Mouse (Mus musculus) left cerebral cortex, adult 8-10 months (tissue): Measurements from ENCODE around the gene Zfp386. TPM values are rescaled to one million over a fixed set of nuclear protein-coding genes. Genes with fewer than 3 reads are reported as not detected.
A peak's percentile ranks its signal among the peaks of the same experiment; 100 is the strongest.
"Not testable (repeated sequence)": the region's sequence is repeated elsewhere in the genome, so short reads cannot be mapped to it uniquely, and the experiment has no call there.

ENCODE experiments used
- DNase-seq, 2 experiments: peaks; one replicate each; pipeline ENCODE4 v3.0.0; 2022; ENCODE audit warnings: low spot score in 2 of 2
- total RNA-seq, 4 experiments: library from RNA; stranded (reverse); gene quantifications; 2 replicates each; pipeline ENCODE4 v1.2.4; 2022

Gene Zfp386
- 10 to 100 TPM; 28.3 to 30.3 (median 29.0) TPM for total RNA-seq

GRCm38 (mm10) chr12:116047440-116048377 lies at the start of gene Zfp386:
Gene Zfp386, plus strand, starts transcription at chr12:116047724.
- peak; percentile 97 for DNase-seq

- DNase-seq = not testable (repeated sequence)
Observed at GRCm38 (mm10) chr12:115999784-116000183, 47.7 kb upstream of the Zfp386 start.

- DNase-seq = not testable (repeated sequence)
Observed at GRCm38 (mm10) chr12:116002946-116003345, 44.6 kb upstream of the Zfp386 start.

GRCm38 (mm10) chr12:116010812-116011211 lies 36.7 kb upstream of the Zfp386 start:
- no peak for DNase-seq

- DNase-seq = no peak
Observed at GRCm38 (mm10) chr12:116028095-116028494, 19.4 kb upstream of the Zfp386 start.

GRCm38 (mm10) chr12:116035346-116035745 lies 12.2 kb upstream of the Zfp386 start:
- DNase-seq = no peak

- DNase-seq = no peak
Observed at GRCm38 (mm10) chr12:116044785-116045184, 2.7 kb upstream of the Zfp386 start.

GRCm38 (mm10) chr12:116048766-116049165 lies 1.2 kb downstream of the Zfp386 start:
- DNase-seq = no peak

GRCm38 (mm10) chr12:116049236-116049635 lies 1.7 kb downstream of the Zfp386 start:
- DNase-seq = no peak

GRCm38 (mm10) chr12:116049701-116050100 lies 2.2 kb downstream of the Zfp386 start:
- DNase-seq = no peak

GRCm38 (mm10) chr12:116054342-116054741 lies 6.8 kb downstream of the Zfp386 start:
- DNase-seq = no peak

- DNase-seq = no peak
Observed at GRCm38 (mm10) chr12:116056112-116056511, 8.6 kb downstream of the Zfp386 start.

- no peak for DNase-seq
Observed at GRCm38 (mm10) chr12:116061561-116062193, 14.2 kb downstream of the Zfp386 start.

- DNase-seq = no peak
Observed at GRCm38 (mm10) chr12:116062194-116062583, 14.7 kb downstream of the Zfp386 start.

GRCm38 (mm10) chr12:116063020-116063419 lies 15.5 kb downstream of the Zfp386 start:
- no peak for DNase-seq

- DNase-seq = no peak
Observed at GRCm38 (mm10) chr12:116071023-116071422, 23.5 kb downstream of the Zfp386 start.

- no peak for DNase-seq
Observed at GRCm38 (mm10) chr12:116077074-116077854, 29.7 kb downstream of the Zfp386 start, which contains the start of gene Vipr2. Gene Vipr2, plus strand, starts transcription at chr12:116077726.

- DNase-seq = no peak
Observed at GRCm38 (mm10) chr12:116077855-116078366, 30.4 kb downstream of the Zfp386 start.

- no peak for DNase-seq
Observed at GRCm38 (mm10) chr12:116083125-116083524, 35.6 kb downstream of the Zfp386 start.

GRCm38 (mm10) chr12:116084294-116084693 lies 36.8 kb downstream of the Zfp386 start:
- no peak for DNase-seq

GRCm38 (mm10) chr12:116086951-116087600 lies 39.6 kb downstream of the Zfp386 start:
- no peak for DNase-seq
